Mouse (Mus musculus) C2C12 (cell line): Measurements from ENCODE around the gene Pkp4.

Experiments used
- CEBPB ChIP-seq: IDR thresholded peaks from one replicate; pipeline ENCODE4 v1.6.1; 2011; ENCODE audit warnings: low read depth, mild to moderate bottlenecking, control low read depth, moderate library complexity
- CTCF ChIP-seq: IDR thresholded peaks from one replicate; pipeline ENCODE4 v1.5.1; 2011; ENCODE audit not compliant: control insufficient read depth, insufficient read depth, insufficient read length
- MYOD1 ChIP-seq: IDR thresholded peaks from one replicate; pipeline ENCODE4 v1.6.1; 2011; ENCODE audit warnings: low read depth; ENCODE audit not compliant: control insufficient read depth, insufficient read length

GRCm38 (mm10) chr2:59161021-59161440, 381 bp downstream of the Pkp4 start:
- TF ChIP-seq CTCF (no peak), CEBPB (no peak), MYOD1 (no peak)
